Mouse (Mus musculus): Measurements from ENCODE around the gene Pigq.

DNA sequence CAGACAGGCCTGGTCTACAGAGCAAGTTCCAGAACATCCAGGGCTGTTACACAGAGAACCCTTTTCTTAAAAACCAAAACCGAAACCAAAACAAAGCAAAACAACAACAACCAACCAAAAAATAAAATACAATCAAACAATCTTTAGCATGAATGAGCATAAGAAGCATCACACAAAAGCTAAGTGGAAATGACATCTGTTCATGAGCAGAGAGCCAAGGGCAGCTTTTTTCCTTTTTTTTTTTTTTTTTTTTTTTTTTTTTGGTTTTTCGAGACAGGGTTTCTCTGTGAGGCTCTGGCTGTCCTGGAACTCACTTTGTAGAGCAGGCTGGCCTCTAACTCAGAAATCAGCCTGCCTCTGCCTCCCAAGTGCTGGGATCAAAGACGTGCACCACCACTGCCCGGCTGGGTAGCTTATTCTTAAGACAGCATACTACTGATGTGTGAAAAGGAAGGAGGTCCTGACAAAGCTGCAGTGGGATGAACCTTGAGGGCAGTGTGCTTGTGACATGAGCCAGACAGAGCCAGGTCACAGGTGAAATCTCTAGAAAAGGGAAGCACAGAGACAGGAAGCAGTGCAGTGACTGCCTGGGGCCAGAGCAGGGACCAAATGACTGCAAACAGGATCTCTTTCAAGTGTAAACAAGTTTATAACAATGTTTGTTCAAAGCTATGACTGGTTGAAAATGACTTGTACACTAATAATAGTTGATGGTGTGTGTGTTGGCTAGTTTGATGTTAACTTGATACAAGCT, 26.4 kb upstream of the Pigq start:
- TF ChIP-seq CTCF (IDR thresholded peaks at IDR 0.05; ENCODE audit: low read depth, low read length) (no peak), GATA2 (IDR thresholded peaks at IDR 0.05; ENCODE audit: borderline replicate concordance, low read depth, low read length) (no peak), GATA1 (IDR thresholded peaks at IDR 0.05; ENCODE audit: borderline replicate concordance, low read length) (no peak), TAL1 (conservative IDR thresholded peaks at IDR 0.05; ENCODE audit: low read depth, low read length) (no peak), POLR2AphosphoS5 (IDR thresholded peaks at IDR 0.05; ENCODE audit: insufficient replicate concordance, low read depth, low read length) (no peak)
